21 mouse cellular contexts compared by ENCODE assay signal in genomic region chr3:109977614-109978013, GRCm38 (mm10).
DNase-seq lines count a peak whose midpoint lies in the region; ATAC-seq and TF ChIP-seq lines count a peak whose summit lies in the region.
"Had no signal": no experiment of that assay in that cellular context is flagged by ENCODE, and none has a peak within 500 bp of the region (broad histone marks: within the 10 kb centered on the region; RNA-seq: fewer than 3 reads in every experiment).

No protein-coding gene starts in this region.

- no peaks in the 10 kb centered on the region for H3K27me3 ChIP-seq in intestine, embryonic 15.5 days (replicated peaks)
- H3K27me3 ChIP-seq in intestine, postnatal 0 days (replicated peaks; ENCODE audit: control insufficient read depth, insufficient read depth, low read length): no peaks in the 10 kb centered on the region
- no peaks in the 10 kb centered on the region for H3K27me3 ChIP-seq in neural tube, embryonic 12.5 days (replicated peaks)
- H3K27me3 ChIP-seq: CH12.LX; embryonic facial prominence, embryonic 13.5 days; heart, embryonic 15.5 days; limb, embryonic 15.5 days; liver, embryonic 15.5 days had no signal

- no peak overlapping the region for H3K27ac ChIP-seq in intestine, embryonic 15.5 days
- no peak overlapping the region for H3K27ac ChIP-seq in intestine, postnatal 0 days (ENCODE audit: low read depth, low read length)
- H3K27ac ChIP-seq in neural tube, embryonic 12.5 days: no peak overlapping the region
- H3K27ac ChIP-seq: embryonic facial prominence, embryonic 13.5 days; heart, embryonic 15.5 days; limb, embryonic 15.5 days; liver, embryonic 15.5 days had no signal

- peak; percentile 17; the same call in 1 of the 2 replicates for ATAC-seq in intestine, embryonic 15.5 days
- no peak for ATAC-seq in intestine, postnatal 0 days
- 0 out of 2 replicates have a peak, but pooled peaks have one; percentile 29 for ATAC-seq in neural tube, embryonic 12.5 days (ENCODE audit: low FRiP score, low read depth)
- ATAC-seq: forebrain, embryonic 16.5 days; lung, postnatal 0 days had no signal

- no peaks in the 10 kb centered on the region for H3K4me1 ChIP-seq in intestine, embryonic 15.5 days (replicated peaks)
- no peaks in the 10 kb centered on the region for H3K4me1 ChIP-seq in intestine, postnatal 0 days (replicated peaks; ENCODE audit: control insufficient read depth, insufficient read depth, low read length)
- no peaks in the 10 kb centered on the region for H3K4me1 ChIP-seq in neural tube, embryonic 12.5 days
- H3K4me1 ChIP-seq: embryonic facial prominence, embryonic 13.5 days; heart, embryonic 15.5 days; limb, embryonic 15.5 days; liver, embryonic 15.5 days had no signal

- H3K4me3 ChIP-seq in intestine, embryonic 15.5 days (replicated peaks): no peak overlapping the region
- no peak overlapping the region for H3K4me3 ChIP-seq in intestine, postnatal 0 days (ENCODE audit: low read depth, low read length)
- H3K4me3 ChIP-seq in neural tube, embryonic 12.5 days: no peak overlapping the region
- H3K4me3 ChIP-seq: embryonic facial prominence, embryonic 13.5 days; heart, embryonic 15.5 days; limb, embryonic 15.5 days; liver, embryonic 15.5 days had no signal

- H3K4me2 ChIP-seq in intestine, embryonic 15.5 days (replicated peaks): no peak overlapping the region
- no peak overlapping the region for H3K4me2 ChIP-seq in intestine, postnatal 0 days (replicated peaks; ENCODE audit: low read depth)
- no peak overlapping the region for H3K4me2 ChIP-seq in neural tube, embryonic 12.5 days (replicated peaks)
- H3K4me2 ChIP-seq: embryonic facial prominence, embryonic 13.5 days; heart, embryonic 15.5 days; limb, embryonic 15.5 days; liver, embryonic 15.5 days had no signal

- no peaks in the 10 kb centered on the region for H3K36me3 ChIP-seq in intestine, embryonic 15.5 days
- no peaks in the 10 kb centered on the region for H3K36me3 ChIP-seq in intestine, postnatal 0 days (ENCODE audit: control insufficient read depth, insufficient read depth)
- H3K36me3 ChIP-seq in neural tube, embryonic 12.5 days: no peaks in the 10 kb centered on the region
- H3K36me3 ChIP-seq: embryonic facial prominence, embryonic 13.5 days; heart, embryonic 15.5 days; limb, embryonic 15.5 days; liver, embryonic 15.5 days had no signal

- H3K9ac ChIP-seq in intestine, embryonic 15.5 days: no peak overlapping the region
- no peak overlapping the region for H3K9ac ChIP-seq in intestine, postnatal 0 days (ENCODE audit: low read depth, low read length)
- no peak overlapping the region for H3K9ac ChIP-seq in neural tube, embryonic 12.5 days
- H3K9ac ChIP-seq: embryonic facial prominence, embryonic 13.5 days; heart, embryonic 15.5 days; limb, embryonic 15.5 days; liver, embryonic 15.5 days had no signal

- peak; percentile 31 for DNase-seq in cerebellum, adult 9-11 months
- no peak for DNase-seq in cerebellum, adult 8-10 months
- DNase-seq in neural tube, embryonic 10.5 days (ENCODE audit: extremely low spot score, low spot score): no peak
- no peak for DNase-seq in layer of hippocampus, adult 18-20 months (ENCODE audit: low spot score in 2 of 2)
- DNase-seq in lung, adult 18-20 months: no peak
- DNase-seq: adrenal gland, adult 2 months; gastrocnemius, postnatal 36 days; heart, postnatal 4 days; kidney, adult 11 months; kidney, postnatal 25 days; right cerebral cortex, postnatal 25 days had no signal

- WGBS in intestine, embryonic 15.5 days: 48% methylated on average over 2 of the region's 2 CpGs
- WGBS in intestine, postnatal 0 days: 55% methylated on average over 2 of the region's 2 CpGs
- WGBS in neural tube, embryonic 12.5 days: 44% methylated on average over 2 of the region's 2 CpGs

- no peaks in the 10 kb centered on the region for H3K9me3 ChIP-seq in intestine, embryonic 15.5 days
- H3K9me3 ChIP-seq in intestine, postnatal 0 days (ENCODE audit: control insufficient read depth): no peaks in the 10 kb centered on the region
- H3K9me3 ChIP-seq in neural tube, embryonic 12.5 days: no peaks in the 10 kb centered on the region
- H3K9me3 ChIP-seq: embryonic facial prominence, embryonic 13.5 days; heart, embryonic 15.5 days; limb, embryonic 15.5 days; liver, embryonic 15.5 days had no signal

- TF ChIP-seq CTCF in intestine, postnatal 0 days (IDR thresholded peaks at IDR 0.05; ENCODE audit: low read depth): no peak
